Mouse (Mus musculus): ENCODE measurements around the gene Trp53bp2. TPM values are rescaled to one million over a fixed set of nuclear protein-coding genes. Genes with fewer than 3 reads are reported as not detected.

The Trp53bp2 gene
- polyA plus RNA-seq (2014; fragmentation: Nextera tagmentation; extraction: Ambion mirVana) = 14.4 and 16.9 TPM in 2 replicates

GRCm38 (mm10) chr1:182408684-182409327, at the start of gene Trp53bp2:
Trp53bp2 (plus strand) TSS chr1:182409172.
- peak; percentile 95 for ATAC-seq (ENCODE audit: insufficient number of reproducible peaks, insufficient read depth, low FRiP score, low read depth)
- peak within 1 kb of the TSS; percentile 95 for H3K9ac ChIP-seq (ENCODE audit: low read length)
- H3K4me3 ChIP-seq (ENCODE audit: control insufficient read depth in 1 of 2, insufficient read depth in 1 of 2, low read depth in 1 of 2, low read length in 2 of 2) = peak within 1 kb of the TSS; percentile 89 to 93
- WGBS = under 1% methylated on average over 49 of the region's 71 CpGs
- H3K27me3 ChIP-seq (ENCODE audit: control insufficient read depth, insufficient read depth, low read length) = no peaks in the 10 kb centered on the region
- H3K4me1 ChIP-seq (ENCODE audit: control insufficient read depth in 2 of 2, insufficient read depth in 2 of 2, low read length in 2 of 2) = peaks cover 5 to 43% of the 10 kb centered on the region in 2 experiments; a peak in 3 of 4 replicates
- H3K36me3 ChIP-seq (ENCODE audit: control insufficient read depth, insufficient read depth, low read length) = no peaks in the 10 kb centered on the region
- H3K4me2 ChIP-seq (ENCODE audit: low read length) = peak within 1 kb of the TSS; percentile 88
- peak within 1 kb of the TSS; percentile 88 to 91 for H3K27ac ChIP-seq (replicated peaks in 1 of 2; ENCODE audit: control insufficient read depth in 1 of 2, insufficient read depth in 1 of 2, low read depth in 2 of 2, low read length in 2 of 2)
- H3K9me3 ChIP-seq (ENCODE audit: control insufficient read depth, low read length) = no peaks in the 10 kb centered on the region

- H3K4me2 ChIP-seq (ENCODE audit: low read length) = no peak overlapping the region
- no peak overlapping the region for H3K27ac ChIP-seq (replicated peaks in 1 of 2; ENCODE audit: control insufficient read depth in 1 of 2, insufficient read depth in 1 of 2, low read depth in 2 of 2, low read length in 2 of 2)
- H3K36me3 ChIP-seq (ENCODE audit: control insufficient read depth, insufficient read depth, low read length) = no peaks in the 10 kb centered on the region
- H3K4me3 ChIP-seq (ENCODE audit: control insufficient read depth in 1 of 2, insufficient read depth in 1 of 2, low read depth in 1 of 2, low read length in 2 of 2) = no peak overlapping the region
- no peak overlapping the region for H3K9ac ChIP-seq (ENCODE audit: low read length)
- 90% methylated on average over 5 of the region's 5 CpGs for WGBS
- H3K9me3 ChIP-seq (ENCODE audit: control insufficient read depth, low read length) = no peaks in the 10 kb centered on the region
- H3K27me3 ChIP-seq (ENCODE audit: control insufficient read depth, insufficient read depth, low read length) = no peaks in the 10 kb centered on the region
- no peak for ATAC-seq (ENCODE audit: insufficient number of reproducible peaks, insufficient read depth, low FRiP score, low read depth)
- H3K4me1 ChIP-seq (ENCODE audit: control insufficient read depth in 2 of 2, insufficient read depth in 2 of 2, low read length in 2 of 2) = no peaks in the 10 kb centered on the region
Observed at GRCm38 (mm10) chr1:182362703-182363102, 46.3 kb upstream of the Trp53bp2 start.

- Histone ChIP-seq H3K27ac (replicated peaks in 1 of 2; ENCODE audit: control insufficient read depth in 1 of 2, insufficient read depth in 1 of 2, low read depth in 2 of 2, low read length in 2 of 2) (no peak overlapping the region), H3K9ac (ENCODE audit: low read length) (no peak overlapping the region), H3K27me3 (ENCODE audit: control insufficient read depth, insufficient read depth, low read length) (no peaks in the 10 kb centered on the region), H3K36me3 (ENCODE audit: control insufficient read depth, insufficient read depth, low read length) (no peaks in the 10 kb centered on the region), H3K9me3 (ENCODE audit: control insufficient read depth, low read length) (no peaks in the 10 kb centered on the region), H3K4me3 (ENCODE audit: control insufficient read depth in 1 of 2, insufficient read depth in 1 of 2, low read depth in 1 of 2, low read length in 2 of 2) (no peak overlapping the region), H3K4me2 (ENCODE audit: low read length) (no peak overlapping the region), H3K4me1 (ENCODE audit: control insufficient read depth in 2 of 2, insufficient read depth in 2 of 2, low read length in 2 of 2) (peaks cover 0 to 4% of the 10 kb centered on the region in 2 experiments; a peak in 1 of 4 replicates)
- ATAC-seq (ENCODE audit: insufficient number of reproducible peaks, insufficient read depth, low FRiP score, low read depth) = no peak
- 79% methylated on average over 12 of the region's 12 CpGs for WGBS
Observed at GRCm38 (mm10) chr1:182363683-182364404, 45.1 kb upstream of the Trp53bp2 start.

GRCm38 (mm10) chr1:182368309-182368708, 40.7 kb upstream of the Trp53bp2 start:
- no peak overlapping the region for H3K27ac ChIP-seq (replicated peaks in 1 of 2; ENCODE audit: control insufficient read depth in 1 of 2, insufficient read depth in 1 of 2, low read depth in 2 of 2, low read length in 2 of 2)
- ATAC-seq (ENCODE audit: insufficient number of reproducible peaks, insufficient read depth, low FRiP score, low read depth) = no peak

GRCm38 (mm10) chr1:182368782-182369181, 40.2 kb upstream of the Trp53bp2 start:
- Histone ChIP-seq H3K9ac (ENCODE audit: low read length) (no peak overlapping the region), H3K4me2 (ENCODE audit: low read length) (no peak overlapping the region), H3K4me3 (ENCODE audit: control insufficient read depth in 1 of 2, insufficient read depth in 1 of 2, low read depth in 1 of 2, low read length in 2 of 2) (no peak overlapping the region), H3K9me3 (ENCODE audit: control insufficient read depth, low read length) (no peaks in the 10 kb centered on the region), H3K4me1 (ENCODE audit: control insufficient read depth in 2 of 2, insufficient read depth in 2 of 2, low read length in 2 of 2) (peaks cover 0 to 4% of the 10 kb centered on the region in 2 experiments; a peak in 1 of 4 replicates), H3K36me3 (ENCODE audit: control insufficient read depth, insufficient read depth, low read length) (no peaks in the 10 kb centered on the region), H3K27ac (replicated peaks in 1 of 2; ENCODE audit: control insufficient read depth in 1 of 2, insufficient read depth in 1 of 2, low read depth in 2 of 2, low read length in 2 of 2) (no peak overlapping the region), H3K27me3 (ENCODE audit: control insufficient read depth, insufficient read depth, low read length) (no peaks in the 10 kb centered on the region)
- no peak for ATAC-seq (ENCODE audit: insufficient number of reproducible peaks, insufficient read depth, low FRiP score, low read depth)
- 62% methylated on average over 8 of the region's 8 CpGs for WGBS

More at GRCm38 (mm10) chr1:182368309-182368708, 40.7 kb upstream of the Trp53bp2 start:
- Histone ChIP-seq H3K4me1 (ENCODE audit: control insufficient read depth in 2 of 2, insufficient read depth in 2 of 2, low read length in 2 of 2) (peaks cover 0 to 4% of the 10 kb centered on the region in 2 experiments; a peak in 1 of 4 replicates), H3K4me2 (ENCODE audit: low read length) (no peak overlapping the region), H3K9me3 (ENCODE audit: control insufficient read depth, low read length) (no peaks in the 10 kb centered on the region), H3K27me3 (ENCODE audit: control insufficient read depth, insufficient read depth, low read length) (no peaks in the 10 kb centered on the region), H3K9ac (ENCODE audit: low read length) (no peak overlapping the region), H3K36me3 (ENCODE audit: control insufficient read depth, insufficient read depth, low read length) (no peaks in the 10 kb centered on the region), H3K4me3 (ENCODE audit: control insufficient read depth in 1 of 2, insufficient read depth in 1 of 2, low read depth in 1 of 2, low read length in 2 of 2) (no peak overlapping the region)
- WGBS = 70% methylated on average over 7 of the region's 7 CpGs

GRCm38 (mm10) chr1:182369435-182369834, 39.5 kb upstream of the Trp53bp2 start:
- H3K4me2 ChIP-seq (ENCODE audit: low read length) = no peak overlapping the region
- ATAC-seq (ENCODE audit: insufficient number of reproducible peaks, insufficient read depth, low FRiP score, low read depth) = no peak
- H3K36me3 ChIP-seq (ENCODE audit: control insufficient read depth, insufficient read depth, low read length) = no peaks in the 10 kb centered on the region
- H3K9me3 ChIP-seq (ENCODE audit: control insufficient read depth, low read length) = no peaks in the 10 kb centered on the region
- H3K9ac ChIP-seq (ENCODE audit: low read length) = no peak overlapping the region
- no peak overlapping the region for H3K27ac ChIP-seq (replicated peaks in 1 of 2; ENCODE audit: control insufficient read depth in 1 of 2, insufficient read depth in 1 of 2, low read depth in 2 of 2, low read length in 2 of 2)
- H3K27me3 ChIP-seq (ENCODE audit: control insufficient read depth, insufficient read depth, low read length) = no peaks in the 10 kb centered on the region
- H3K4me3 ChIP-seq (ENCODE audit: control insufficient read depth in 1 of 2, insufficient read depth in 1 of 2, low read depth in 1 of 2, low read length in 2 of 2) = no peak overlapping the region
- WGBS = 73% methylated on average over 4 of the region's 4 CpGs
- peaks cover 0 to 4% of the 10 kb centered on the region in 2 experiments; a peak in 1 of 4 replicates for H3K4me1 ChIP-seq (ENCODE audit: control insufficient read depth in 2 of 2, insufficient read depth in 2 of 2, low read length in 2 of 2)

- no peak overlapping the region for H3K4me3 ChIP-seq (ENCODE audit: control insufficient read depth in 1 of 2, insufficient read depth in 1 of 2, low read depth in 1 of 2, low read length in 2 of 2)
- no peak overlapping the region for H3K27ac ChIP-seq (replicated peaks in 1 of 2; ENCODE audit: control insufficient read depth in 1 of 2, insufficient read depth in 1 of 2, low read depth in 2 of 2, low read length in 2 of 2)
- 57% methylated on average over 8 of the region's 8 CpGs for WGBS
- no peaks in the 10 kb centered on the region for H3K27me3 ChIP-seq (ENCODE audit: control insufficient read depth, insufficient read depth, low read length)
- H3K9me3 ChIP-seq (ENCODE audit: control insufficient read depth, low read length) = no peaks in the 10 kb centered on the region
- no peak overlapping the region for H3K4me2 ChIP-seq (ENCODE audit: low read length)
- no peak for ATAC-seq (ENCODE audit: insufficient number of reproducible peaks, insufficient read depth, low FRiP score, low read depth)
- peaks cover 0 to 4% of the 10 kb centered on the region in 2 experiments; a peak in 1 of 4 replicates for H3K4me1 ChIP-seq (ENCODE audit: control insufficient read depth in 2 of 2, insufficient read depth in 2 of 2, low read length in 2 of 2)
- no peak overlapping the region for H3K9ac ChIP-seq (ENCODE audit: low read length)
- no peaks in the 10 kb centered on the region for H3K36me3 ChIP-seq (ENCODE audit: control insufficient read depth, insufficient read depth, low read length)
Observed at GRCm38 (mm10) chr1:182371891-182372290, 37.1 kb upstream of the Trp53bp2 start.
